Mouse (Mus musculus) ES-E14 (cell line): Measurements from ENCODE around the gene Gm49322. TPM values are rescaled to one million over a fixed set of nuclear protein-coding genes. Genes with fewer than 3 reads are reported as not detected.

ENCODE experiments used
- DNase-seq: peaks from one replicate; pipeline ENCODE4 v3.0.0-alpha.2; 2013; ENCODE audit warnings: low read depth, low spot score
- H3K27ac ChIP-seq: 2 replicates; pipeline ENCODE4 v1.5.1; 2012; ENCODE audit warnings: low read depth, mild to moderate bottlenecking, low read length, moderate library complexity, mixed read lengths; ENCODE audit not compliant: poor library complexity, insufficient read depth, severe bottlenecking
- H3K36me3 ChIP-seq: 2 replicates; pipeline ENCODE4 v1.6.1; 2012; ENCODE audit warnings: mild to moderate bottlenecking, low read length, moderate library complexity, mixed read lengths; ENCODE audit not compliant: control insufficient read depth, poor library complexity, insufficient read depth, severe bottlenecking
- H3K4me1 ChIP-seq, 2 experiments: fragments of 150-350 bp in 1 of 2; sonication (generic) in 1 of 2; 2 replicates each; pipeline ENCODE4 v1.6.1; 2012; ENCODE audit warnings: low read length in 2 of 2, mild to moderate bottlenecking in 1 of 2, mixed read lengths in 1 of 2; ENCODE audit not compliant: control insufficient read depth in 2 of 2, insufficient read depth in 2 of 2, poor library complexity in 1 of 2
- H3K4me3 ChIP-seq, 2 experiments: fragments of 150-350 bp in 1 of 2; sonication (generic) in 1 of 2; 2 replicates each; pipeline ENCODE4 v1.5.1; 2012; ENCODE audit warnings: low read length in 2 of 2, low read depth in 1 of 2, mild to moderate bottlenecking in 1 of 2, mixed read lengths in 1 of 2; ENCODE audit not compliant: insufficient read depth in 1 of 2, poor library complexity in 1 of 2, severe bottlenecking in 1 of 2
- H3K9ac ChIP-seq: 2 replicates; pipeline ENCODE4 v1.6.1; 2012; ENCODE audit warnings: low read depth, mild to moderate bottlenecking, low read length, mixed read lengths; ENCODE audit not compliant: poor library complexity, insufficient read depth, severe bottlenecking
- H3K9me3 ChIP-seq: fragments of 150-350 bp; sonication (generic); 2 replicates; pipeline ENCODE4 v1.6.1; 2012; ENCODE audit warnings: low read depth, mild to moderate bottlenecking, low read length; ENCODE audit not compliant: control insufficient read depth, insufficient read depth
- CHD2 ChIP-seq: IDR thresholded peaks from 2 replicates; pipeline ENCODE4 v1.6.1; 2014; ENCODE audit warnings: mild to moderate bottlenecking, low read depth, low read length, inconsistent platforms
- HCFC1 ChIP-seq: IDR thresholded peaks from 2 replicates; pipeline ENCODE4 v1.6.1; 2012; ENCODE audit warnings: low read length, inconsistent platforms, borderline replicate concordance; ENCODE audit not compliant: insufficient read depth
- MAFK ChIP-seq: IDR thresholded peaks from 2 replicates; pipeline ENCODE4 v1.6.1; 2014; ENCODE audit warnings: mild to moderate bottlenecking, low read depth, low read length, inconsistent platforms; ENCODE audit not compliant: insufficient read depth
- ZC3H11A ChIP-seq: IDR thresholded peaks from 2 replicates; pipeline ENCODE4 v1.6.1; 2012; ENCODE audit warnings: low read depth, mild to moderate bottlenecking, inconsistent platforms, low read length, borderline replicate concordance
- ZNF384 ChIP-seq: IDR thresholded peaks from 2 replicates; pipeline ENCODE4 v1.6.1; 2012; ENCODE audit warnings: low read depth, low read length, inconsistent platforms
- in situ Hi-C, 2 experiments: fragments of 600-800 bp; cut with MboI; formaldehyde crosslinking; loops; one replicate each; pipeline ENCODE4 v1.15.1; 2025; ENCODE audit warnings: low sequenced_read_pairs in 2 of 2, inconsistent platforms in 1 of 2; ENCODE audit not compliant: unreplicated experiment in 2 of 2
- total RNA-seq: library from RNA; depleted of rRNA; stranded (reverse); fragments of 300-350 nt; gene quantifications from 2 replicates; pipeline ENCODE4 v1.2.3, GENCODE M21; 2012

Gm49322 gene
- total RNA-seq, 1 experiment: 8.4 TPM

- H3K9ac ChIP-seq: peak overlapping the region; percentile 56; the same call in 1 of the 2 replicates
- peaks cover 12 to 57% of the 10 kb centered on the region in 2 experiments for H3K4me1 ChIP-seq
- DNase-seq: no peak
- TF ChIP-seq HCFC1 (no peak), MAFK (no peak), ZC3H11A (no peak), ZNF384 (no peak), CHD2 (no peak)
- H3K9me3 ChIP-seq: no peaks in the 10 kb centered on the region
- H3K36me3 ChIP-seq: peaks cover 14% of the 10 kb centered on the region; the same call in 1 of the 2 replicates
- in situ Hi-C loops: no loop called here
- H3K4me3 ChIP-seq: peak overlapping the region; percentile 33 to 49; a peak in 3 of 4 replicates
- H3K27ac ChIP-seq: no peak overlapping the region
Measured at GRCm38 (mm10) chr10:80570419-80570818, 35.4 kb upstream of the Gm49322 start.

- H3K4me3 ChIP-seq: peak overlapping the region; percentile 37 to 49; a peak in 3 of 4 replicates
- H3K27ac ChIP-seq: no peak overlapping the region
- no peak for TF ChIP-seq CHD2
- TF ChIP-seq ZNF384: no peak
- no peak for TF ChIP-seq ZC3H11A
- TF ChIP-seq MAFK: no peak
- TF ChIP-seq HCFC1: no peak
- H3K36me3 ChIP-seq: peaks cover 12% of the 10 kb centered on the region; the same call in 1 of the 2 replicates
- no peak for DNase-seq
- no peaks in the 10 kb centered on the region for H3K9me3 ChIP-seq
- peak overlapping the region; percentile 56 for H3K9ac ChIP-seq
- in situ Hi-C loops: no loop called here
- H3K4me1 ChIP-seq: peaks cover 12 to 61% of the 10 kb centered on the region in 2 experiments
Measured at GRCm38 (mm10) chr10:80570871-80571836, 34.7 kb upstream of the Gm49322 start.

GRCm38 (mm10) chr10:80572477-80572876 is 33.3 kb upstream of the Gm49322 start:
- Histone ChIP-seq H3K9ac (no peak overlapping the region), H3K27ac (no peak overlapping the region), H3K4me3 (no peak overlapping the region), H3K36me3 (peaks cover 12% of the 10 kb centered on the region; the same call in 1 of the 2 replicates), H3K9me3 (no peaks in the 10 kb centered on the region), H3K4me1 (peaks cover 12 to 57% of the 10 kb centered on the region in 2 experiments)
- in situ Hi-C loops: no loop called here
- no peak for TF ChIP-seq HCFC1
- no peak for TF ChIP-seq MAFK
- no peak for TF ChIP-seq CHD2
- no peak for TF ChIP-seq ZC3H11A
- TF ChIP-seq ZNF384: no peak
- DNase-seq: no peak

- no peak overlapping the region for H3K27ac ChIP-seq
- peaks cover 12 to 58% of the 10 kb centered on the region in 2 experiments for H3K4me1 ChIP-seq
- no peak overlapping the region for H3K4me3 ChIP-seq
- H3K9ac ChIP-seq: no peak overlapping the region
- no peak for DNase-seq
- H3K36me3 ChIP-seq: peaks cover 2% of the 10 kb centered on the region; the same call in 1 of the 2 replicates
- H3K9me3 ChIP-seq: no peaks in the 10 kb centered on the region
- in situ Hi-C loops: no loop called here
- TF ChIP-seq HCFC1 (no peak), ZNF384 (no peak), CHD2 (no peak), MAFK (no peak), ZC3H11A (no peak)
Measured at GRCm38 (mm10) chr10:80573944-80574343, 31.9 kb upstream of the Gm49322 start.
